Mouse (Mus musculus) skeletal muscle tissue, postnatal 0 days (tissue): ENCODE data around the gene Tnfsf13. TPM values are rescaled to one million over a fixed set of nuclear protein-coding genes. Genes with fewer than 3 reads are reported as not detected.

Experiments
- microRNA counts: library from miRNA; unstranded; fragments of <30 nt; microRNA quantifications from one replicate; lab custom pipeline; 2015
- microRNA-seq, 2 experiments: library from miRNA; unstranded; fragments of <30 nt; microRNA quantifications; one replicate each; pipeline ENCODE4; 2016
- polyA plus RNA-seq: library from polyadenylated mRNA; unstranded; fragments of >200 nt; fragmentation: Nextera tagmentation; extraction: Ambion mirVana; gene quantifications from 2 replicates; pipeline ENCODE4 v1.2.1, GENCODE M21; 2015

Gene Tnfsf13
- 0.65 and 0.67 TPM in 2 replicates for polyA plus RNA-seq

GRCm38 (mm10) chr11:69685526-69686148 is at the start of gene Tnfsf13:
Tnfsf13 (minus strand) TSS chr11:69685784.

DNA sequence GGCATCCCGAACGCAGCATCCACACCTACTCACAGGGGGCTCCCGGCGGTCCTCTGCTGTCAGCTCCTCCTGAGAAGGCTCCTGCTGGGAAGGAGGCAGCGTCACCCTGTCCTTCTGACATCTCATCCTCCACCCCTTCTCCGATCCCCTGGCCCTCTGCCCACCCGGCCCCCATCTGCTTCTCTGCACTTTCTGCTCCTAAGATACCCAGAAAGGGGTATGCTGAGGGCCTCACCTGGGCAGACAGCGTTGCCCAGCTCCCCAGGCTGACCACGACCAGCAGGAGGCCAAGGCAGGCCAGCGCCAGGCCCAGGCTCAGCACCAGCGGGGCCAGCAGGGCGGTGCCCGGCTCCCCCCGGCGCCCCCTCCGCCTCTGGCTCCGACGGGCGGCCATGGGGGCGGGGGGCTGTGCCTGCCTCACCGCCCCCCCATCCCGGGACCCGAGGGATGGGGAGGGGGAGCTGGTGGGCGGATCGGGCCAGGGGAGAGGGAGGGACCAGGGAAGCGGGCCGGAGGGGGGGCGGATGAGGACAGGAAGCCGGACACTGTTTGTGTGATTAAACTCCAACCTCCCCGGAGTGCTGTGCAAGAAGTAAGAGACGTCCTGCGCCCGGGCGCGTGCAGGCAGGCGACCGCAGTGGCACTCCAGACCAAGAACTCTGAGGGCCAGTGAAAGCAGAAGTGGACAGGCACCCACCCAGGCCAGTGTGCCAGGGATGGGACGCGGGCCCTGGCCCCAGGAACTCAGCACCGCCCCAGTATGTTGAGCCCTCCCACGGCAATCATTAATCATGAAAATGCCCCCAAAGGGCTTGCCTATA is 10.0 kb upstream of the Tnfsf13 start, which contains the start of the genes Tnfsf12 and Tnfsfm13:
TSS of gene Tnfsf12 (minus strand) at position 489 of the 821 bp plus-strand sequence.
TSS of gene Tnfsfm13 (minus strand) at position 738 of the 821 bp plus-strand sequence.

DNA sequence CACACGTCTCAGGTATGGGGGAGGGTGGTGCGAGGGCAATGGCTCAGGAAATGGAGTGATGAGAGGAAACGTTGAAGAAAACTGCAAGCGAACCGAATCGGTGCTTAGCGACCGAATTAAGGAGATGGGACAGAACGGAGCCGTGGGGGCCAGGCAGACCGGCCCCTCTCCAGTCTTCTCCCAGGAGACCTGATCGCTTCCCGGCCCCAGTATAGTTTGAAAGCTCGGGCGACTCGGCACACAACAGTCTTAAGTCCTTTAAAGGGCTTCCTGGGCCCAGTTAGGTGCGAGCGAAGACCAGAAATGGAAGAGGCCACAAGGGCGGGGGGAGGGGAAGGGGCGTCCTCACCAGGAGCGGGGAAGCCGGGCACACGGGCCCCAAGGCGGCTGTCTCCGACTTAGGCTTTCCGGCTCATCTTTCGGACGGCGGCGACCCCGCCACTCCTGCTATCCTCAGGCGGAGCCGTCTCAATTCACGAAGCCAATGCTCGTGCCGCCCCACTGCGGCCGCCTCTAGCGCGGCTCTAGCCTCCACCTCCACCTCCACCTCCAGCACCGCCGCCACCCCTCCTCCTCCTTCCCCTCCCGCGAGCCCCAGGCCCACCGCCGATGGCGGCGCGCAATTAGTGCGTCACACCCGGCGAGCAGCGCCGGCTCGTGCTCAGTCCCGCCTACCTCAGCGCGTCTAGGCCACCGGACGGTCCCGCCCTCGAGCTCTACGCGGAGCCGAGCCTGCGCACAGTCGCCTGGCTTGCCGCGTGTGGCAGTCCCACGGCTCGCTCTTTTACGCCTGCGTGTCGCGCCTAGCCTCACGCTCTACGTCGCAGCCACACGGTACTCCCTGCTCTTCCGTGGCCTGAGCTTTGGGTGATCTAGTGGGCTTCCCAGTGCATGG is 4.0 kb downstream of the Tnfsf13 start, which contains the start of gene Senp3:
TSS of gene Senp3 (minus strand) at position 771 of the 895 bp plus-strand sequence.

DNA sequence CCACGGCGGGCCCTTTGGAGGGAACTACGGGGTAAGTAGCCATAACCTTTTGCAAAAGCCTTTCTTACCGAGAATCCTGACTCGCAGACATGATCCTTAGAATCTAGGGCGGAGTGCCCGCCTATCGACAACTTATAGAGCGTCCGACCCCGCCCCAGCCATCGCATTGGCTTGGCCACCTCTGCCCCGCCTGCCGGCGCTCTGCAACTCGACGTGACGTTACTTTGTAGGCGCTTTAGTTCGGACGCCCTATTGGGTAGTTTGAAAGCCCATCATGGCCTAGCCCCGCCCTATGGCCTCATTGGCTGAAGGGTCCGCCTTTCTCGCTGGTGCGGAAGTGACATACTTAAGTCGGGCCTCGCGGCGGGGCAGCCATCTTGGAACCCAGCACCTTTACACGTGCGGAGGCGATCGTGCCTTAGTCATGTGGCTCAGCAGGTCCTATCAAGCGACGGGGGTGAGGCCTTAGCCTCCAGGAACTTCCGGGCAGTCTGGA is 13.3 kb downstream of the Tnfsf13 start, which contains the start of gene Eif4a1:
TSS of gene Eif4a1 (minus strand) at position 213 of the 496 bp plus-strand sequence.

DNA sequence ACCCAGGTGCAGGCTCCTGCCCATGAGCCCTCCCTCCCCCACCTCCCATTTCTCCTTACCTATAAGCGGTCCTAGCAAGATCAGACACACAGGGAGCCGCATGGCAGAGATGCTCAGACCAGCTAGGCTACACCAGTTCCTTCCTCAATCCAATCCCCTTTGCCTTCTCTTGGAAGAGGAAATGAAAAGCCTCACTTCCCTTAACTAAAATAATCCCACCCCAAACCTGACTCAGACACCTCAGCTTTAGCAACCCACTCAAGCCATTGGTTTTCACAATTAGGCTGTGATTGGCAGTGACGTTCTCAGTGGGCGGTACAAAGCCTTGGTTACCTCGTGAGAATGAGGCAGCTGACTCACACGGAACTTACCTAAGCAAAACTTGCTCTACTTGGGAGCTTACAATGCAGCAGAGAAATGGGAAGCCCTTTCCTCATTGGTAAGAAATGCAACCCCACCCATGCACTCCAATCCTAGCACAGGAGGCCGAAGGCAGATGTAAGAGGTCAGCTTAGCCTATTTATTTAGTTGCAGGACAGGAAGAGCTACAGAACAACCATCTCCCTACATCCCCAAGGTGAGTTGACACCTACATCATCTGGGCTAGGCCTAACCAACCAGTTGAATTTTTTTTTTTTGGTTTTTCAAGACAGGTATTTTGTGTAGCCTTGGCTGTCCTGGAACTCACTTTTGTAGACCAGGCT is 19.5 kb downstream of the Tnfsf13 start, which contains the start of gene Cd68:
TSS of gene Cd68 (minus strand) at position 193 of the 704 bp plus-strand sequence.

GRCm38 (mm10) chr11:69662213-69662966 is 23.2 kb downstream of the Tnfsf13 start, which contains the start of gene Mpdu1:
Mpdu1 (minus strand) TSS chr11:69662642.

GRCm38 (mm10) chr11:69655264-69656064 is 30.1 kb downstream of the Tnfsf13 start, which contains the start of gene Sox15:
Sox15 (plus strand) TSS chr11:69655314.

MicroRNAs within 50 kb of the gene (microRNA counts, 519-probe panel; counts per million panel counts)
- microRNA mmu-miR-1934 (lab: Ali Mortazavi, UCI) (296 counts per million, percentile 58 among the panel's probes with 10 or more counts), microRNA mmu-miR-467f (lab: Ali Mortazavi, UCI) (2,197 counts per million, percentile 66 among the panel's probes with 10 or more counts)

Small RNA genes lying within 50 kb of the gene (microRNA-seq; reads per million reads assigned to microRNA genes)
- 1.2 to 1.5 reads per million in 2 experiments for gene Mir1934
- gene Mir467f = 0 reads per million in 2 experiments

Other genes with a start within 250 kb of the Tnfsf13 start
- gene Dnah2, start 136.7 kb downstream of the Tnfsf13 start, polyA plus RNA-seq = 0.36 and 0.65 TPM in 2 replicates
- 0.50 and 0.89 TPM in 2 replicates for gene Efnb3, start 125.6 kb downstream of the Tnfsf13 start, polyA plus RNA-seq
- gene Wrap53, start 105.5 kb downstream of the Tnfsf13 start, polyA plus RNA-seq = 5.3 and 7.8 TPM in 2 replicates
- gene Trp53, start 105.4 kb downstream of the Tnfsf13 start, polyA plus RNA-seq = 34.5 and 37.5 TPM in 2 replicates
- gene Atp1b2, start 79.8 kb downstream of the Tnfsf13 start, polyA plus RNA-seq = 74.2 and 78.6 TPM in 2 replicates
- 0.45 and 0.63 TPM in 2 replicates for gene Shbg, start 67.9 kb downstream of the Tnfsf13 start, polyA plus RNA-seq
- gene Sat2, start 63.8 kb downstream of the Tnfsf13 start, polyA plus RNA-seq = 12.4 and 15.9 TPM in 2 replicates
- 19.9 and 21.3 TPM in 2 replicates for gene Fxr2, start 52.8 kb downstream of the Tnfsf13 start, polyA plus RNA-seq
- gene Sox15, start 30.5 kb downstream of the Tnfsf13 start, polyA plus RNA-seq = 0.16 TPM in 1 of 2 replicates, not detected in the other
- gene Mpdu1, start 23.1 kb downstream of the Tnfsf13 start, polyA plus RNA-seq = 29.7 and 47.4 TPM in 2 replicates
- gene Cd68, start 19.6 kb downstream of the Tnfsf13 start, polyA plus RNA-seq = 16.2 and 25.5 TPM in 2 replicates
- gene Eif4a1, start 13.4 kb downstream of the Tnfsf13 start, polyA plus RNA-seq = 167 and 224 TPM in 2 replicates
- gene Senp3, start 3.7 kb downstream of the Tnfsf13 start, polyA plus RNA-seq = 26.4 and 29.2 TPM in 2 replicates
- gene Tnfsf12, start 10.1 kb upstream of the Tnfsf13 start, polyA plus RNA-seq = 11.5 and 13.1 TPM in 2 replicates
- 5.9 and 6.9 TPM in 2 replicates for gene Tnfsfm13, start 10.3 kb upstream of the Tnfsf13 start, polyA plus RNA-seq
- 9.3 and 10.3 TPM in 2 replicates for gene Polr2a, start 72.9 kb upstream of the Tnfsf13 start, polyA plus RNA-seq
- gene Slc35g3, start 76.2 kb upstream of the Tnfsf13 start, polyA plus RNA-seq = not detected in 2 replicates
- gene Zbtb4, start 80.1 kb upstream of the Tnfsf13 start, polyA plus RNA-seq = 2.5 and 2.9 TPM in 2 replicates
- 79.0 and 95.8 TPM in 2 replicates for gene Chrnb1, start 110.2 kb upstream of the Tnfsf13 start, polyA plus RNA-seq
- gene Fgf11, start 116.1 kb upstream of the Tnfsf13 start, polyA plus RNA-seq = 1.5 and 2.2 TPM in 2 replicates
- 0.31 and 0.45 TPM in 2 replicates for gene Tmem102, start 119.8 kb upstream of the Tnfsf13 start, polyA plus RNA-seq
- not detected in 2 replicates for gene Gm39566, start 129.5 kb upstream of the Tnfsf13 start, polyA plus RNA-seq
- not detected in 2 replicates for gene Spem2, start 132.7 kb upstream of the Tnfsf13 start, polyA plus RNA-seq
- not detected in 2 replicates for gene Spem1, start 136.4 kb upstream of the Tnfsf13 start, polyA plus RNA-seq
- 2.1 TPM in 2 replicates for gene Nlgn2, start 152.0 kb upstream of the Tnfsf13 start, polyA plus RNA-seq
- 242 and 272 TPM in 2 replicates for gene Tmem256, start 152.7 kb upstream of the Tnfsf13 start, polyA plus RNA-seq
- 36.6 and 44.6 TPM in 2 replicates for gene Plscr3, start 160.6 kb upstream of the Tnfsf13 start, polyA plus RNA-seq
- gene Tnk1, start 172.9 kb upstream of the Tnfsf13 start, polyA plus RNA-seq = 0.09 and 0.46 TPM in 2 replicates
- gene Tmem95, start 192.2 kb upstream of the Tnfsf13 start, polyA plus RNA-seq = not detected in 2 replicates
- gene Kctd11, start 195.6 kb upstream of the Tnfsf13 start, polyA plus RNA-seq = 2.6 and 3.6 TPM in 2 replicates
- 0.34 and 0.46 TPM in 2 replicates for gene Acap1, start 209.8 kb upstream of the Tnfsf13 start, polyA plus RNA-seq
- gene 2810408A11Rik, start 215.2 kb upstream of the Tnfsf13 start, polyA plus RNA-seq = 1.8 and 2.4 TPM in 2 replicates
- 3.0 and 3.3 TPM in 2 replicates for gene Neurl4, start 215.3 kb upstream of the Tnfsf13 start, polyA plus RNA-seq
- gene Gps2, start 228.1 kb upstream of the Tnfsf13 start, polyA plus RNA-seq = 41.9 and 42.1 TPM in 2 replicates
- gene Eif5a, start 236.2 kb upstream of the Tnfsf13 start, polyA plus RNA-seq = 952 and 1,117 TPM in 2 replicates